Mouse (Mus musculus) liver, embryonic 15.5 days (tissue): ENCODE measurements around the gene Olfr1507. TPM values are rescaled to one million over a fixed set of nuclear protein-coding genes. Genes with fewer than 3 reads are reported as not detected.

ENCODE experiments used
- ATAC-seq: fragments of 200-750 bp; cut with Nextera tagmentation; 2 replicates; pipeline ENCODE4 v1.8.0; 2017; ENCODE audit warnings: moderate number of reproducible peaks, mild to moderate bottlenecking, moderate library complexity; ENCODE audit not compliant: insufficient read depth
- H3K27ac ChIP-seq: fragments of 300-500 bp; sonication (generic); replicated peaks from 2 replicates; pipeline ENCODE4 v1.5.1; 2015; ENCODE audit warnings: mild to moderate bottlenecking, inconsistent platforms
- H3K27me3 ChIP-seq: fragments of 300-500 bp; sonication (generic); 2 replicates; pipeline ENCODE4 v1.6.1; 2015; ENCODE audit warnings: mild to moderate bottlenecking, inconsistent platforms
- H3K36me3 ChIP-seq: fragments of 300-500 bp; sonication (generic); replicated peaks from 2 replicates; pipeline ENCODE4 v1.6.1; 2015; ENCODE audit warnings: moderate library complexity, mild to moderate bottlenecking, inconsistent platforms
- H3K4me1 ChIP-seq: fragments of 300-500 bp; sonication (generic); replicated peaks from 2 replicates; pipeline ENCODE4 v1.6.1; 2015; ENCODE audit warnings: inconsistent platforms
- H3K4me2 ChIP-seq: fragments of 300-500 bp; sonication (generic); 2 replicates; pipeline ENCODE4 v1.6.1; 2015; ENCODE audit warnings: moderate library complexity, mild to moderate bottlenecking, inconsistent platforms
- H3K4me3 ChIP-seq: fragments of 300-500 bp; sonication (generic); replicated peaks from 2 replicates; pipeline ENCODE4 v1.5.1; 2015; ENCODE audit warnings: mild to moderate bottlenecking, inconsistent platforms
- H3K9ac ChIP-seq: fragments of 300-500 bp; sonication (generic); 2 replicates; pipeline ENCODE4 v1.6.1; 2015; ENCODE audit warnings: moderate library complexity, mild to moderate bottlenecking, inconsistent platforms
- H3K9me3 ChIP-seq: fragments of 300-500 bp; sonication (generic); replicated peaks from 2 replicates; pipeline ENCODE4 v1.6.1; 2016; ENCODE audit warnings: inconsistent platforms
- WGBS: fragments of 180-500 bp; shearing (Covaris S2); methylation state at CpG from one replicate; pipeline ENCODE4 v1.1.7; 2015; ENCODE audit warnings: mixed read lengths; ENCODE audit not compliant: insufficient replicate concordance; 5-methylcytosine and 5-hydroxymethylcytosine counted together
- polyA plus RNA-seq: library from polyadenylated mRNA; unstranded; fragments of >200 nt; fragmentation: Nextera tagmentation; extraction: Ambion mirVana; gene quantifications from 2 replicates; pipeline ENCODE4 v1.2.1, GENCODE M21; 2015

Gene Olfr1507
- polyA plus RNA-seq = not detected in 2 replicates

GRCm38 (mm10) chr14:52495516-52495915, at the start of gene Olfr1507:
Gene Olfr1507, minus strand, starts transcription at chr14:52495749.
- H3K9me3 ChIP-seq = no peaks in the 10 kb centered on the region
- H3K4me2 ChIP-seq = no peak within 1 kb of the TSS
- 65% methylated on average over 4 of the region's 4 CpGs for WGBS
- H3K4me3 ChIP-seq = no peak within 1 kb of the TSS
- H3K9ac ChIP-seq = no peak within 1 kb of the TSS
- no peak for ATAC-seq
- no peaks in the 10 kb centered on the region for H3K4me1 ChIP-seq
- H3K27me3 ChIP-seq = no peaks in the 10 kb centered on the region
- H3K36me3 ChIP-seq = no peaks in the 10 kb centered on the region
- H3K27ac ChIP-seq = no peak within 1 kb of the TSS

GRCm38 (mm10) chr14:52533336-52533735, 37.8 kb upstream of the Olfr1507 start:
- Histone ChIP-seq H3K4me2 (no peak overlapping the region), H3K4me3 (no peak overlapping the region), H3K9me3 (no peaks in the 10 kb centered on the region), H3K27ac (no peak overlapping the region), H3K36me3 (no peaks in the 10 kb centered on the region), H3K27me3 (no peaks in the 10 kb centered on the region), H3K4me1 (no peaks in the 10 kb centered on the region), H3K9ac (no peak overlapping the region)
- no peak for ATAC-seq
- WGBS = 71% methylated on average over 1 of the region's 1 CpGs

GRCm38 (mm10) chr14:52524952-52525351, 29.4 kb upstream of the Olfr1507 start:
- 67% methylated on average over 1 of the region's 1 CpGs for WGBS
- ATAC-seq = no peak
- no peak overlapping the region for H3K4me3 ChIP-seq

GRCm38 (mm10) chr14:52467395-52467794, 28.2 kb downstream of the Olfr1507 start, which contains the start of gene Olfr1508:
Gene Olfr1508, minus strand, starts transcription at chr14:52467495.
- Histone ChIP-seq H3K27me3 (no peaks in the 10 kb centered on the region), H3K4me3 (no peak within 1 kb of the TSS), H3K4me2 (no peak within 1 kb of the TSS), H3K9me3 (no peaks in the 10 kb centered on the region), H3K36me3 (no peaks in the 10 kb centered on the region), H3K27ac (no peak within 1 kb of the TSS), H3K4me1 (no peaks in the 10 kb centered on the region), H3K9ac (no peak within 1 kb of the TSS)
- ATAC-seq = no peak
- WGBS = 49% methylated on average over 2 of the region's 2 CpGs

More at GRCm38 (mm10) chr14:52524952-52525351, 29.4 kb upstream of the Olfr1507 start:
- Histone ChIP-seq H3K27ac (no peak overlapping the region), H3K4me1 (no peaks in the 10 kb centered on the region), H3K36me3 (no peaks in the 10 kb centered on the region), H3K9ac (no peak overlapping the region), H3K27me3 (no peaks in the 10 kb centered on the region), H3K4me2 (no peak overlapping the region), H3K9me3 (no peaks in the 10 kb centered on the region)

GRCm38 (mm10) chr14:52465738-52466137, 29.8 kb downstream of the Olfr1507 start:
- Histone ChIP-seq H3K9ac (no peak overlapping the region), H3K27me3 (no peaks in the 10 kb centered on the region), H3K4me2 (no peak overlapping the region), H3K27ac (no peak overlapping the region), H3K9me3 (no peaks in the 10 kb centered on the region), H3K4me3 (no peak overlapping the region), H3K36me3 (no peaks in the 10 kb centered on the region), H3K4me1 (no peaks in the 10 kb centered on the region)
- WGBS = 77% methylated on average over 1 of the region's 1 CpGs
- no peak for ATAC-seq

DNA sequence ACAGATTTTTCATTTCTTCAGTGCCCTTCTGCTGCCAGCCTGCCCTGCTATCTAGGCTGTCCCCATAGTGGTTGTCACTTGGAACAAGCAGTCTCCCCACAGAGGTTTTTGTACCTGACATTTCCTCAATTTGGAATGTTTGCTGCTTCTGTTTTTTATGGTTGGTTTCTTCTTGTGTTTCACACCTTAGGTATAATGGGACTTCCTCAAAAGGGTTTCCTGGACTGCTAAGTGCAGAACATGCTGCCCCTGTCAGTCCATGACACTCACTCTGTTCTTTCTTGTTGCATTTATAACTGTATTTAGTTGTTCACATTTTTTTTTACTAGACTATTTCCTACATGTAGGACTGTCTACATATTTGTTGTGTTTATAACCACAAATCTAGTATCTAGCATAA, 33.6 kb downstream of the Olfr1507 start:
- no peak overlapping the region for H3K27ac ChIP-seq
- no peaks in the 10 kb centered on the region for H3K36me3 ChIP-seq
- no peaks in the 10 kb centered on the region for H3K9me3 ChIP-seq
- H3K4me2 ChIP-seq = no peak overlapping the region
- no peaks in the 10 kb centered on the region for H3K27me3 ChIP-seq
- H3K4me1 ChIP-seq = no peaks in the 10 kb centered on the region
- no peak for ATAC-seq
- H3K9ac ChIP-seq = no peak overlapping the region
- H3K4me3 ChIP-seq = no peak overlapping the region

- Histone ChIP-seq H3K4me3 (no peak overlapping the region), H3K36me3 (no peaks in the 10 kb centered on the region), H3K9ac (no peak overlapping the region), H3K27ac (no peak overlapping the region), H3K4me1 (no peaks in the 10 kb centered on the region), H3K4me2 (no peak overlapping the region), H3K9me3 (no peaks in the 10 kb centered on the region), H3K27me3 (no peaks in the 10 kb centered on the region)
- no peak for ATAC-seq
- WGBS = 17% methylated on average over 8 of the region's 8 CpGs
Measured at GRCm38 (mm10) chr14:52451138-52451537, 44.4 kb downstream of the Olfr1507 start.

DNA sequence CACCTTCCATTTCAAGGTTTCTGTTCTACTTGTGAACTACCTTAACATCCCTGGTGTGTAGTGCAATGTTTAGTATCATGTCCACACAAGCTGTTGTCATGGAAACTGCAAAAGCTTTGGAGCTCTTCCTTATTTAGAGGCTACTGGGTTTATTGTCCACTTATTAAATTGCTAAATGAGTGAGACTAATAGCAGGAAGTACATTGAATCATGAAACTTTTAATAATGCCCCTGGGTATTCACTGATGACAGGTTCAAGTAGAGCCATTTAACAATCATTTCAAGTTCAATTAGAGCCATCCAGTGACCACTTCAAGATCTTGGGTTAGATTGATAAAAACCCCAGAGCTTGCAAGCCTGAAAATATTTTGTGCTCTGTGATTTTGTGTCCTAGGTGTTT, 52.9 kb downstream of the Olfr1507 start, which contains the start of gene Olfr1509:
Gene Olfr1509 (plus strand): TSS at position 301 of the 400 bp plus-strand sequence.
- H3K4me3 ChIP-seq = no peak within 1 kb of the TSS
- H3K27ac ChIP-seq = no peak within 1 kb of the TSS
- H3K27me3 ChIP-seq = no peaks in the 10 kb centered on the region
- H3K4me2 ChIP-seq = no peak within 1 kb of the TSS
- ATAC-seq = no peak
- H3K36me3 ChIP-seq = no peaks in the 10 kb centered on the region
- H3K9me3 ChIP-seq = no peaks in the 10 kb centered on the region
- H3K9ac ChIP-seq = no peak within 1 kb of the TSS
- no peaks in the 10 kb centered on the region for H3K4me1 ChIP-seq

Other genes starting within 250 kb of the Olfr1507 start
- gene Chd8, start 238.0 kb downstream of the Olfr1507 start, polyA plus RNA-seq = 8.3 and 10.2 TPM in 2 replicates
- gene Tox4, start 216.6 kb downstream of the Olfr1507 start, polyA plus RNA-seq = 16.4 and 18.1 TPM in 2 replicates
- 2.6 and 3.1 TPM in 2 replicates for gene Rab2b, start 216.2 kb downstream of the Olfr1507 start, polyA plus RNA-seq
- gene Mettl3, start 190.6 kb downstream of the Olfr1507 start, polyA plus RNA-seq = 15.9 and 18.2 TPM in 2 replicates
- gene Sall2, start 167.0 kb downstream of the Olfr1507 start, polyA plus RNA-seq = 0.71 and 0.86 TPM in 2 replicates
- gene Olfr1513, start 139.3 kb downstream of the Olfr1507 start, polyA plus RNA-seq = not detected in 2 replicates
- not detected in 2 replicates for gene Olfr1512, start 116.6 kb downstream of the Olfr1507 start, polyA plus RNA-seq
- not detected in 2 replicates for gene Olfr1511, start 98.4 kb downstream of the Olfr1507 start, polyA plus RNA-seq
- gene Olfr1510, start 81.4 kb downstream of the Olfr1507 start, polyA plus RNA-seq = not detected in 2 replicates
- gene Olfr1509, start 52.8 kb downstream of the Olfr1507 start, polyA plus RNA-seq = not detected in 2 replicates
- gene Olfr1508, start 28.3 kb downstream of the Olfr1507 start, polyA plus RNA-seq = not detected in 2 replicates